Mouse (Mus musculus) thymus, adult 2 months (tissue): ENCODE data around the gene Rap2a.

Experiments used
- CTCF ChIP-seq: fragments of 200-500 bp; IDR thresholded peaks from 2 replicates; pipeline ENCODE4 v1.5.1; 2012; ENCODE audit warnings: mild to moderate bottlenecking, control low read depth, low read length, moderate library complexity, borderline replicate concordance; ENCODE audit not compliant: control insufficient read depth, poor library complexity, insufficient read depth; ENCODE audit errors: extremely low read depth
- POLR2A ChIP-seq: fragments of 200-500 bp; IDR thresholded peaks from 2 replicates; pipeline ENCODE4 v1.6.1; 2012; ENCODE audit warnings: mild to moderate bottlenecking, low read length, control low read depth, moderate library complexity; ENCODE audit not compliant: control insufficient read depth, poor library complexity, insufficient read depth; ENCODE audit errors: extremely low read depth

GRCm38 (mm10) chr14:120499096-120499495, 20.9 kb downstream of the Rap2a start:
- TF ChIP-seq POLR2A = no peak
- no peak for TF ChIP-seq CTCF
